Mouse (Mus musculus): Measurements from ENCODE around the gene Lbh. TPM values are rescaled to one million over a fixed set of nuclear protein-coding genes. Genes with fewer than 3 reads are reported as not detected.

Gene Lbh
- total RNA-seq, 2 experiments from 2014 or later, result 44.4 to 45.5 TPM

DNA sequence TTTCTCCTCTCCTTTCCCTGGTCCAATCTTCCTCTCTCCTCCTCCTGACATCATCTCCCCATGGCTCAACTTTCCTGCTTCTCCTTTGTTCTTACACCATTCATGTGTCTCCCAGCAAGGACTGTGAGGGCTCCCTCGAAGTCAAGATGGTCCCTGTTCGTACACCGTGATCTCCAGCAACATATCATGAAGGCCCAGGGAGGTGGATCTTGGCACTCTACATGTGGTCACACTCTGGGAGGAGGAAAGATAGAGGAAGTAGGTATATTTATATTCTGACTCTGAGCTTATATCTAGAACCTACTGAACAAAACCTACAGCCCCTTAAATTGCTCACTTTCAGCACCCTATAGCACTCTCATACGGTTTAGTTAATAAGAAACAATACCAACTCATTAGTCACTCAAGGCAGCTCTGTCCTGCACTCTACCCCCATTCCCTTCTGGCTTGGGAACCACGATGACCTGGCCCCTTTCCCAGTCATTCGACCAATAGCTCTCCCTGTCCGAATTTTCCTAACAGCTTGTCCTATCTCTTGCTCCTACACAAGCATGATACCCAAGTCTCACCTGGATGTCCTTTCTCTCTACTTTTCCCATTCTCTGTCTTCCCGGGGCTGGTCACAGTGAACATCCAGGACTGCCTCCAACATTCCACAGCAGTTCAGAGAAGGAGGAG lies 44.0 kb downstream of the Lbh start:
- intact Hi-C loops (cut with DNase I), result no loop called here
- no peak for DNase-seq (ENCODE audit: low spot score in 2 of 2)

DNA sequence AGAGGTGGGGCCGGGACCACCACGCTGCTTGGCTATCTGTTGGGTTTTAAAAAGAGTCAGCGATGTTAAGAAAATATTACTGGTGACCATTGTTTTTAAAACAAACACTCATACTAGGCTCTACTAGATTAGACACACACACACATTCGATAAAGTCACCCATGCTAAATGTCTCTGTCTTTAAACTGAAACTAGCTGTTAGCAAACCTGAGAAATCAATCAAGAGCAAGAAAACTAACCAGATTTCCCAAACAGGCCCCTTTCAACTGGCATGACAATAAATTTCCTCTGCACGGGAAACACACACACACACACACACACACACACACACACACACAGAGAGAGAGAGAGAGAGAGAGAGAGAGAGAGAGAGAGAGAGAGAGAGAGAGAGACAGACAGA lies 47.6 kb downstream of the Lbh start:
- DNase-seq (ENCODE audit: low spot score in 2 of 2), result no peak

DNA sequence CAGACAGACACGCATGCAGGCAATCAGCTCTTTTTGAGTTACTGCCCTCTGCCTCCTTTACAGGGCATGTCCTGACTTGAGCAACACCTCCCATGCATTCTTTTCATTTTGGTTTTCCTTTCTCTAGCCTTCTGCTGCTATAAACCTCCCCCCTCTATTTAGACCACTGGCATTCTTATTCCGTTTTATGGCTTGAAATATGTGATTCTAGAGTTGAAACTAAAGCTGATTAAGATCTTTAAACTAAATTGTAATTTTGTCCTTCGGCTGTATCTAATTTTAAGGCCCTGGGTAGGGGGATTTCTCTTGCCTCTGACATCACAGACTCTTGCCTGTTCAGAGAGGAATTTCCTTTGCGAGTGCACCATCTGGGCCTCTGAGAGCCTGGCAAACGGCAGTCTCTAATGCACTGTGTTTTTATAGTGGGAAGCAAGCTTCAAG lies 48.0 kb downstream of the Lbh start:
- intact Hi-C loops (cut with DNase I), result loop anchor here (5.0 kb wide), 1 partner anchor 49 kb away; the partner anchor contains the start of gene Lbh
- peak in 1 of 2 experiments; percentile 12 for DNase-seq (ENCODE audit: low spot score in 2 of 2)

More for the DNA sequence above, 47.6 kb downstream of the Lbh start:
- intact Hi-C loops (cut with DNase I), result loop anchor here (5.0 kb wide), 1 partner anchor 48 kb away; the partner anchor contains the start of gene Lbh

DNA sequence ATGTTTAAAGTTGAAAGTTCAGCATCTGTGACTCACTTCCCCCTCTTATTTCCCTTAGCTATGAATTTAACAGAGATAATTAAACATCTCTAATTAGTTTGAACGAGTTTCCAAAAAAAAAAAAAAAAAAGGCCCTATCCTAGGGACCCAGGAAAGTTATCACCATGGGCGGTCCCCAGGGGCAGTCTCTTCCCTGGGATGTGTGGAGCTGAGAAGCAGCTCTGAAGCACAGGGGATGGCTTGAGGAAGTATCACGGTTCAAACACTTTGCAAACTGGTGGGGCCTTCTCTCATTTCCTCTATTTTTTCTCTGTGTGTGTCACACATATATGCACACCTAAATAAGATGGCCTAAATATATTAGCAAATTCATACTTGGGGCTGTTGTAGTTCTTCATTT lies 48.8 kb downstream of the Lbh start:
- DNase-seq (ENCODE audit: low spot score in 2 of 2), result no peak
- intact Hi-C loops (cut with DNase I), result loop anchor here (5.0 kb wide), 1 partner anchor 50 kb away; the partner anchor contains the start of gene Lbh

DNA sequence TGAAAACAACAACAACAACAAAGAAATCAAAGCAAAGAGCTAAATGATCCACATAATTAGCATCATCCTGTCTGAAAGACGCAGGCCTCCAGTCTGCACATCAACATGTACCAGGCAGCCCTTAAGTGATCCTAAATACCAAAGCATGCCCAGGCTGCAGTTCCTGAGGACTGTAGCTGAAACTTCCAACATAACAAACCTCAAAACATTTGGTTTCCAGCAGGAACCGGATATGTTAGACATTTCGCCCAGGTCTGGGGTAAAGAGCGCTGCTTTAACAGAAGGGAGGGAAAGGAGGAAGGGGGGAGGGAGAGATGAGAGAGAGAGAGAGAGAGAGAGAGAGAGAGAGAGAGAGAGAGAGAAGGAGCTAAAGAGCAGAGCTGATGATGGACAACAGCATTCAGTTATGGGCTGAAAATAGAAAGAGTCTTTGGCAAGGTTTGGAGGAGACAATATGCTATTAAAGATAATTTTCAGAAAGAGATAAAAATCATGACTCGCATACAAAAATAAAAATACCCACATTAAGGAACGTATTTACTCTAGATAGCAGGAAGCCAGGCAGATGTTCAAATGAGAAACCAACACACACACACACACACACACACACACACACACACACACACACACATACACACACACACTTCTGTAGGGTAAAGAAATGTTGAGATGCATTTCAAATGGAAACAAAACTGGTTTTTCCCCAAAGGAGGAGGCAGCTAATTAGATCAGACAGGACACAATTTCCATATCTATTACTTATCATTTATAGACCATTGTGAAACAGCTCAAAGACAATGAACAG lies 49.5 kb downstream of the Lbh start:
- intact Hi-C loops (cut with DNase I), result loop anchor here (5.0 kb wide), 1 partner anchor 50 kb away; the partner anchor contains the start of gene Lbh
- DNase-seq (ENCODE audit: low spot score in 2 of 2), result no peak

DNA sequence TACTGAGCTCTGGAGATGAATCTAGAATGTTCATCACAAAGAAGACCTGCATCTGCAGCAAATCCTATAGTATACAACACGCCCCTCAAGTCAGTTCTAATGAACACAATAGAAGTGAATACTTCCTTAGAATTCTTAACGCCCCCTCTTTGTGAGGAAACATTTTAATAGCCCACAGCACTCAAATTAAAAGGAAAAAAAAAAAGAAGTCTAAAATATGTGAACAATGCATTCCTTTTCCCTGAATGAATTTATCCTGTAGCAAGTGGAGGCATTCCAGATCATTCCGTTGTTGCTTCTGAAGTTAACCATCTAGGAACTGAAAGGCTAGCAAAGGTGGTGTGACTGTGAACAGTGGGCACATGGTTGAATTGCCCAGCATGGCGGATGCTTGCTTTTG lies 50.6 kb downstream of the Lbh start:
- no peak for DNase-seq (ENCODE audit: low spot score in 2 of 2)

DNA sequence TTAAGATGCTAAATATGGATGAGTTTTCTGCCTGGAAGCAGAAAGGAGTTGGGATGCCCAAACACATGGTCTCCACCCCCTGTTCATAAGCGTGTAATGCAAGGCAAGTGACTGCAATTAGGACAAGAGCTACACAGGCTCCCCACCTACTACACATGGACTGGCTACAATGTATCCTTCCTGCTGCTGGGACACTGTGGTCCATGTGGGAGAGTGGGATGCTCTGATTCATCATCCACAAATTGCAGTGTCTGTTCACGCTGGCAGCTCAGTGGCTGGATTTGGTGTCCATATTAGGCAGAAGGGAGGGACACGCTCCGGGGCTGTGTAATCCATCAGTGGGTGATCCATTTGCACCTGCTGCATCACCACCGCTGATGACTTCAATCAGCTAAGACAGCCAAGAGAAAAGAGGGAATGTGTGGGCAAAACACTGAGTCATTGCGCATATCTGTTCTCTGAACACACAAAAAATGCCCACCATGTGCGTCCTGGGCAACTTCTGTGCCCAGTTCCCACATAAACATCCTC lies 52.6 kb downstream of the Lbh start:
- intact Hi-C loops (cut with DNase I), result no loop called here
- DNase-seq (ENCODE audit: low spot score in 2 of 2), result peak; percentile 64 to 89

More for the DNA sequence above, 50.6 kb downstream of the Lbh start:
- intact Hi-C loops (cut with DNase I), result loop anchor here (5.0 kb wide), 1 partner anchor 51 kb away; the partner anchor contains the start of gene Lbh

DNA sequence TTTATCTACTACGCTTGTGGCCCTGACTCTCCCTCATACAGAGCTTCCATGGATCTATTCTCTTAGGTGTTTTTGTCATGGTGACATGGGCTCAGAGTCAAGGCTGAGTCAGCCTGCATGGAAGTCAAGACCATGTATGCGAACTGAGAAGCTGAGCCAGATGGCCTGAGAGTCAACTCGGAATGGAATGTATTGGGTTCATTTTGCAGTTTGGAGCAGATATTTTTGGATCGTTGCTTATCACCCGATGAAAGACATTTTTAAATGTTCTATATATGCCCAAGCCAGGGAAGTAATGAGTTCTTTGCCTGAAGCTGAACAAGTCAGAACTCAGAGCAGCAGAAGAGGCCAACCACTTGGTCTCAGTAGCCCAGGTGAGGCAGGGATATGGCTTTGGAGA lies 54.9 kb downstream of the Lbh start:
- intact Hi-C loops (cut with DNase I), result no loop called here

DNA sequence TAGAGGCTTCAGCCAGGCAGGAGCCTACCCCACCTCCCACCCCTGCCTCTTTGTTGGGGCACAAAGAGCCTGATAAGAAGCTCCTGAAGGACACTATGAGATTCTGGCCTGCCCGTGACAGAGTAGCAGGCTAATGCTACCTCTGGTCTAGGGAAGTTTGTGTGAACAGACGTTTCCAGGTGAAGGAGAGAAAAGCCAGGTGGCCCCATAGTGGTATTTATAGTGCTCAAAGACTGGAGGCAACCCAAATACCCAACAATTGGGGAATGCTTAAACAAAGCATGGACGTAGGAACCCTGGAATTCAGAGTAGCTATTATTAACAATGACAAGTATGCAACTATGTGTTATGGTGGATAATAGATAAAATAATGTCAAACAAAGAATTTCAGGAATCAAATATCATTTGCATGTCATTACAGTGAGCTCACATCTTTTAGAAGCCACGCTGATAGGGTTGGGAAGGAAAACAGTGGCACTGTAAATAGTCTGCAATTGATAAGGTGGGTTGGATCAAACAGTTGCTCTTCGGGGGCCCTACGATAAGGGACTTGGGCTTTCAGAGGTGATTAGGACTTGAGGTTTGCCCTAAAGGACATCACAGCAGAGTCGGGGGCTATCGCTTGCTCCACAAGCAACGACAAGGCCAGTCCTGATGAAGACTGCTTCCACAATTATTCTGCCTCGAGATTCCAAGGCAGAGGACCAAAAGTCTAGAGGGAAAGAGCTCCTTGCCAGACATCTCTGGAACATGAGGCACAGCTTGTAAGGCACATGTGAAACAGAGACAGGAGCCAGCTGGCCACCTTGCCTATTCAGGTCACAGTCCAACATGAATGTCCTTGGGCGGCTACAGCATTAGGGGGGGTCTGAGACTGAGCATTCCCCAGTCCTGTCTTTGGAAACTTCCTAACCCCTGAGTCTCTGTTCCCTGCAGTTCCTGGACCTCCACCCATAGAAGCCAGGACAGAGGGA lies 58.4 kb downstream of the Lbh start:
- intact Hi-C loops (cut with DNase I), result no loop called here

More for the DNA sequence above, 54.9 kb downstream of the Lbh start:
- DNase-seq (ENCODE audit: low spot score in 2 of 2), result no peak

DNA sequence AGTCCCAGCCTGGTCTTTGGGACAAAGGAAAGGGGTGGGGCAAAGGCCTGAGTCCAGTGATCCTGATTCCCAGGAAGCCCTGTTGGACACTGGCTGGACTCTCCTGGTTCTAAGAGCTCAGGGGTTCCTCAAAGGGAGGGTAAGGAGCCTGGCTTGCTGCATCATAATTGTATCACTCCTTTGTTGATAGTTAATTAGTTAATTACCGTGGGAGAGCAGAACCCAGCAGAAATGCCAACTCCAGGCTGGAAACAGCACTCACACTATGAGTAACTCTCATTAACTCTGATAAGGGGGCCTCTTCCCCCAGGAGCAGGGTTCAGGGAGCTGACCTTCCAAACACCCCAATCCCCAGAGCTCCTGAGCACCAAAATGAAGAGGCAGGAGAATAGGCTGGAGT lies 59.5 kb downstream of the Lbh start:
- no peak for DNase-seq (ENCODE audit: low spot score in 2 of 2)
- intact Hi-C loops (cut with DNase I), result no loop called here

More for the DNA sequence above, 58.4 kb downstream of the Lbh start:
- DNase-seq (ENCODE audit: low spot score in 2 of 2), result no peak

DNA sequence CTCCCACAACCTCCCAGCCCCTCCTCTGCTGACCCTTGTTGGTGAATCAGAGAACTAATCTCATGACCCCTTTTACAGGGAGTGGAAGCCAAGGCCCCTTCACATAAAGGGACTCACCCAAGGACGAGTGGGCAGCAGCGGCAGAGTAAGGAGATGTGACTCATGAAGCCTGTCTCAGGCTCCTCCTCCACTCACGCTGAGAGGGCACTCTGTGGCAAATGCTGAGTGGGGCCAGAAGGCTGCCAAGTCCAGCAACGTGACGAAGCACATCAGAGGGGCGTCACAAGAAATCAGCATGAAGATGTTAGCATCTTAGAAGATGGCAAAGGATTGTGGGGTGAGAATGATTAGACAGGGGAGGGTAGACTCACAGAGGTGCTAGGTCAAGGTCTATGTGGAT lies 64.1 kb downstream of the Lbh start:
- intact Hi-C loops (cut with DNase I), result no loop called here
- DNase-seq (ENCODE audit: low spot score in 2 of 2), result no peak

DNA sequence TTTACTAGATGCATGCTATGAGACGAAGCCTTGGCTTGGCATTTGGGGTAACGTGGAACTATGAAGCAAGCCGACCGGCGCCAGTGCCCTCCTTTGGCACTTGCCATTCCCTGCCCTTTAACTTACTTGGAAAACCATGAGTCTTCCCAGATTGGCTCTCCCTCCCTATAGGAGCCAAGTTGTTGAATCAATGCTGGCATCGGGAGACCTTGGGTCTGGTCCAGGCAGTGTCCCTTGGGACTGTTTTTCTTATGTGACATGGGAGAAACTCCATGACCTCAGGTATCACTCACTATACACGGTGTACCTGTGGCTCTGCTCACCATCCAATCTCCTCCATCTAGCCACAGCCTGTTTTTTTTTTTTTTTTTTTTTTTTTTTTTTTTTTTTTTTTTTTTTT lies 65.4 kb downstream of the Lbh start:
- intact Hi-C loops (cut with DNase I), result no loop called here
- no peak for DNase-seq (ENCODE audit: low spot score in 2 of 2)

DNA sequence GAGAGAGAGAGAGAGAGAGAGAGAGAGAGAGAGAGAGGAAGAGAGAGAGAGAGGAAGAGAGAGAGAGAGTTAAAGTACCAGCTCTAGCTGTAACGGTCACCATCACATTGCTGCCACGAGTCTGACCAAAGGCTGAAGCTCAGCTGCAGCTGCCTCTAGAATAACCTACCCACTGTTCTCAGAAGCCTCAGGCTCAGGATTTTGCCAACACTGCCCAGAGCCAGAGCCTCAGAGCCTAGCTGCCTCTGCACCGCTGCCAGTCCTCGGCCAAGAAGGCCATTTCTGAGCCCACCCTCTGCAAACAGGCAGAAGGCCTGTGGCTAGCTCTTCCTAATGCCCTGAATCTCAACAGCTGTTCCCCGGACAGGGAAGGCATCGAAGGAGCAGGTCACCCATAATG lies 70.9 kb downstream of the Lbh start:
- intact Hi-C loops (cut with DNase I), result no loop called here
- peak; percentile 13 to 20 for DNase-seq (ENCODE audit: low spot score in 2 of 2)

Other genes starting within 250 kb of the Lbh start
- 10 to 100 TPM; 60.6 to 61.4 TPM for gene Ypel5, start 81.9 kb upstream of the Lbh start, total RNA-seq (2021)
- 10 to 100 TPM; 42.0 to 44.1 TPM for gene Lclat1, start 189.7 kb downstream of the Lbh start, total RNA-seq (2021)

Measured in left cerebral cortex, postnatal 14 days (tissue).